Mouse (Mus musculus): ENCODE measurements around the gene Rapgef3.

GRCm38 (mm10) chr15:97773961-97774370 lies 6.2 kb upstream of the Rapgef3 start:
- no peak for TF ChIP-seq GATA1 (IDR thresholded peaks at IDR 0.05; ENCODE audit: borderline replicate concordance, low read length)
- TF ChIP-seq FLI1 (IDR thresholded peaks at IDR 0.05; ENCODE audit: low read length), result no peak
